Mouse (Mus musculus) G1E-ER4 (cell line): ENCODE measurements around the gene Atp11c. TPM values are rescaled to one million over a fixed set of nuclear protein-coding genes. Genes with fewer than 3 reads are reported as not detected.

Experiments used
- GATA1 ChIP-seq: IDR thresholded peaks from one replicate; pipeline ENCODE4 v1.8.0; 2012; ENCODE audit warnings: low read length, inconsistent platforms
- polyA plus RNA-seq: library from polyadenylated mRNA; stranded (reverse); fragments of >175 nt; gene quantifications from 2 replicates; pipeline ENCODE4 v1.2.3, GENCODE M21; 2012

Gene Atp11c
- polyA plus RNA-seq, 1 experiment: 1.9 TPM

GRCm38 (mm10) chrX:60405681-60406080, 186.8 kb downstream of the Atp11c start:
- no peak for TF ChIP-seq GATA1

GRCm38 (mm10) chrX:60404668-60405044, 187.8 kb downstream of the Atp11c start:
- no peak for TF ChIP-seq GATA1

- no peak for TF ChIP-seq GATA1
These were observed 188.5 kb downstream of the Atp11c start for GRCm38 (mm10) chrX:60403764-60404667.

GRCm38 (mm10) chrX:60403062-60403763, 189.3 kb downstream of the Atp11c start:
- TF ChIP-seq GATA1: no peak

GRCm38 (mm10) chrX:60394292-60394691, 198.2 kb downstream of the Atp11c start:
- no peak for TF ChIP-seq GATA1

GRCm38 (mm10) chrX:60386852-60387251, 205.6 kb downstream of the Atp11c start:
- no peak for TF ChIP-seq GATA1

GRCm38 (mm10) chrX:60381711-60382110, 210.8 kb downstream of the Atp11c start:
- no peak for TF ChIP-seq GATA1

- TF ChIP-seq GATA1: no peak
These were observed 212.1 kb downstream of the Atp11c start for GRCm38 (mm10) chrX:60380386-60380785.

GRCm38 (mm10) chrX:60348741-60349140, 243.8 kb downstream of the Atp11c start:
- TF ChIP-seq GATA1: no peak

GRCm38 (mm10) chrX:60345447-60345846, 247.1 kb downstream of the Atp11c start:
- TF ChIP-seq GATA1: no peak

- no peak for TF ChIP-seq GATA1
These were observed 247.5 kb downstream of the Atp11c start for GRCm38 (mm10) chrX:60344991-60345390.

- no peak for TF ChIP-seq GATA1
These were observed 262.8 kb downstream of the Atp11c start for GRCm38 (mm10) chrX:60329735-60330134.

- no peak for TF ChIP-seq GATA1
These were observed 271.2 kb downstream of the Atp11c start for GRCm38 (mm10) chrX:60321321-60321720.

GRCm38 (mm10) chrX:60317661-60318060, 274.8 kb downstream of the Atp11c start:
- no peak for TF ChIP-seq GATA1

- no peak for TF ChIP-seq GATA1
These were observed 300.2 kb downstream of the Atp11c start for GRCm38 (mm10) chrX:60292335-60292734.

- no peak for TF ChIP-seq GATA1
These were observed 337.2 kb downstream of the Atp11c start for GRCm38 (mm10) chrX:60255346-60255745.

- no peak for TF ChIP-seq GATA1
These were observed 404.8 kb downstream of the Atp11c start for GRCm38 (mm10) chrX:60187726-60188125.

GRCm38 (mm10) chrX:60182611-60183010, 409.9 kb downstream of the Atp11c start:
- TF ChIP-seq GATA1: no peak
